Mouse (Mus musculus) cortical plate, adult 2 months (tissue): ENCODE results near the gene M1ap.

ENCODE experiments used
- CTCF ChIP-seq: fragments of 200-500 bp; IDR thresholded peaks from 2 replicates; pipeline ENCODE4 v1.5.1; 2011; ENCODE audit warnings: mild to moderate bottlenecking, control low read depth, low read length; ENCODE audit not compliant: insufficient read depth; ENCODE audit errors: extremely low read depth
- POLR2A ChIP-seq: fragments of 200-500 bp; IDR thresholded peaks from 2 replicates; pipeline ENCODE4 v1.6.1; 2011; ENCODE audit warnings: mild to moderate bottlenecking, low read length, control low read depth; ENCODE audit not compliant: insufficient read depth; ENCODE audit errors: extremely low read depth

GRCm38 (mm10) chr6:83043993-83044392 lies 97.3 kb downstream of the M1ap start:
- TF ChIP-seq POLR2A: no peak
- no peak for TF ChIP-seq CTCF
